Mouse (Mus musculus) liver, embryonic 12.5 days (tissue): Measurements from ENCODE around the gene Akirin1. TPM values are rescaled to one million over a fixed set of nuclear protein-coding genes. Genes with fewer than 3 reads are reported as not detected.

Experiments used
- ATAC-seq: fragments of 200-750 bp; cut with Nextera tagmentation; 2 replicates; pipeline ENCODE4 v1.8.0; 2017; ENCODE audit warnings: moderate number of reproducible peaks, mild to moderate bottlenecking, moderate library complexity
- H3K27ac ChIP-seq: fragments of 300-500 bp; sonication (generic); 2 replicates; pipeline ENCODE4 v1.5.1; 2016; ENCODE audit warnings: mild to moderate bottlenecking
- H3K27me3 ChIP-seq: fragments of 300-500 bp; sonication (generic); replicated peaks from 2 replicates; pipeline ENCODE4 v1.6.1; 2016; ENCODE audit warnings: mild to moderate bottlenecking, moderate library complexity
- H3K36me3 ChIP-seq: fragments of 300-500 bp; sonication (generic); 2 replicates; pipeline ENCODE4 v1.6.1; 2016; ENCODE audit warnings: mild to moderate bottlenecking, moderate library complexity
- H3K4me1 ChIP-seq: fragments of 300-500 bp; sonication (generic); 2 replicates; pipeline ENCODE4 v1.6.1; 2016
- H3K4me2 ChIP-seq: fragments of 300-500 bp; sonication (generic); 2 replicates; pipeline ENCODE4 v1.6.1; 2016; ENCODE audit warnings: mild to moderate bottlenecking, moderate library complexity
- H3K4me3 ChIP-seq: fragments of 300-500 bp; sonication (generic); 2 replicates; pipeline ENCODE4 v1.5.1; 2016; ENCODE audit warnings: mild to moderate bottlenecking, moderate library complexity
- H3K9ac ChIP-seq: fragments of 300-500 bp; sonication (generic); 2 replicates; pipeline ENCODE4 v1.6.1; 2016; ENCODE audit warnings: mild to moderate bottlenecking, moderate library complexity
- H3K9me3 ChIP-seq: fragments of 300-500 bp; sonication (generic); replicated peaks from 2 replicates; pipeline ENCODE4 v1.6.1; 2016; ENCODE audit warnings: mild to moderate bottlenecking, moderate library complexity
- WGBS: fragments of 180-500 bp; shearing (Covaris S2); methylation state at CpG from one replicate; pipeline ENCODE4 v1.1.7; 2016; ENCODE audit not compliant: insufficient replicate concordance; 5-methylcytosine and 5-hydroxymethylcytosine counted together
- polyA plus RNA-seq: library from polyadenylated mRNA; unstranded; fragments of >200 nt; fragmentation: Nextera tagmentation; extraction: Ambion mirVana; gene quantifications from 2 replicates; pipeline ENCODE4 v1.2.1, GENCODE M21; 2016

Akirin1 gene
- polyA plus RNA-seq, 1 experiment from 2014 or later = 37.2 TPM

GRCm38 (mm10) chr4:123749484-123750130, 538 bp downstream of the Akirin1 start:
- Histone ChIP-seq H3K9ac (peak overlapping the region; percentile 98), H3K4me3 (peak overlapping the region; percentile 100), H3K36me3 (0 out of 2 replicates have a peak, but pooled peaks cover 6% of the 10 kb centered on the region), H3K4me1 (peaks cover 30% of the 10 kb centered on the region), H3K27ac (peak overlapping the region; percentile 90), H3K4me2 (peak overlapping the region; percentile 85), H3K9me3 (no peaks in the 10 kb centered on the region), H3K27me3 (no peaks in the 10 kb centered on the region; the same call in 1 of the 2 replicates)
- peak; percentile 82 for ATAC-seq
- WGBS = under 1% methylated on average over 55 of the region's 55 CpGs

- peak overlapping the region; percentile 90 for H3K27ac ChIP-seq
- H3K4me3 ChIP-seq = peak overlapping the region; percentile 100
- no peaks in the 10 kb centered on the region for H3K9me3 ChIP-seq
- peak overlapping the region; percentile 98 for H3K9ac ChIP-seq
- 0 out of 2 replicates have a peak, but pooled peaks cover 6% of the 10 kb centered on the region for H3K36me3 ChIP-seq
- 6% methylated on average over 10 of the region's 10 CpGs for WGBS
- peaks cover 30% of the 10 kb centered on the region for H3K4me1 ChIP-seq
- no peak for ATAC-seq
- no peaks in the 10 kb centered on the region; the same call in 1 of the 2 replicates for H3K27me3 ChIP-seq
- peak overlapping the region; percentile 85 for H3K4me2 ChIP-seq
These were observed 1.3 kb downstream of the Akirin1 start for GRCm38 (mm10) chr4:123748726-123749415.

DNA sequence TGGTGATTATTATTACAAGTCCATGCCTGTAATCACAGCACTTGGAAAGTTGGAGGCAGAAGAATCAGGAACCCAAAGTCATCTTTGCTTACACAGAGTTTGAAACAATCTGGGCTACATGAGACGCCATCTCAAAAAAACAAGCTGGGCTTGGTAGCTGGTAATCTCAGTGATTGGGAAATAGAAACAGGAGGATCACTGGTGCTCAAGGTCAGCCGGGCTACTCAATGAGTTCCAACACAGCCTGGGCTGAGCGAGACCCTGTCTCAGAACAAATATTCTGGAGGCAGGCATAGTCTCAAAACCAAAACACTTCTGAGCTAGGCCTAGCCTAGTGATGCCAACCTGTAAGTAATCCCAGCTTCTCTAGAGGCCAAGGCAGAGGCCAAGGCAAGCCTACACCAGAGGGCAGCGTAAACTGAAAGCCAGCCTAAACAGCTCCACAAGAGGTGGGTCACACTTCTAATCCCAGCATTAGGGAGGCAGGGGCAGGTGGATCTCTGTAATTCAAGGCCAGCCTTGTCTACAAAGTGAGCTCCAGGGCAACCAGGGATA, 4.8 kb downstream of the Akirin1 start:
- H3K4me2 ChIP-seq = no peak overlapping the region
- H3K27ac ChIP-seq = no peak overlapping the region
- WGBS = 87% methylated on average over 4 of the region's 4 CpGs
- H3K9ac ChIP-seq = no peak overlapping the region
- no peaks in the 10 kb centered on the region for H3K9me3 ChIP-seq
- no peak for ATAC-seq
- H3K4me1 ChIP-seq = peaks cover 27% of the 10 kb centered on the region
- H3K4me3 ChIP-seq = no peak overlapping the region
- H3K27me3 ChIP-seq = no peaks in the 10 kb centered on the region
- peaks cover 37% of the 10 kb centered on the region for H3K36me3 ChIP-seq

DNA sequence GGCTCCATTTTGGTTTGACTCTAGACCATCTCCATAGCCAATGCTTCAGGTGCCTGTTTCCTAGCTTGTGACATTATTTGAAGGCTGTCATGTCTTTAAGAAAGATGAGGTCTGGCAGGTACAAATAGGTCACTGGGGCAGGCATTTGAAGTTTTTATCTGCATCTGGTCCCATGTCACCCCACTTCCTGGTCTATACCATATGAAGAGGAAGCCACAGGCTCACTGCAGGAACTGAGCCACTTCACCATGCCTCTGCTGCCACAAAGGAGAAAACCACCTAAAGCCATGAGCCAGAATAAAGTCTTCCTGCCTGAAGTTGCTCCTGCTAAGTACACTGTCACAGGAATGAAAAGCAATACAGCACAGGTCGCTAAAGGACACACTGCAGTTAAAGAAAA, 7.3 kb downstream of the Akirin1 start:
- WGBS = 27% methylated on average over 1 of the region's 1 CpGs
- Histone ChIP-seq H3K27me3 (no peaks in the 10 kb centered on the region), H3K4me2 (no peak overlapping the region), H3K4me3 (no peak overlapping the region), H3K9me3 (no peaks in the 10 kb centered on the region), H3K27ac (no peak overlapping the region), H3K9ac (no peak overlapping the region), H3K36me3 (peaks cover 61% of the 10 kb centered on the region), H3K4me1 (0 out of 2 replicates have a peak, but pooled peaks cover 13% of the 10 kb centered on the region)
- no peak for ATAC-seq

- Histone ChIP-seq H3K36me3 (peaks cover 85% of the 10 kb centered on the region), H3K9ac (no peak overlapping the region), H3K4me3 (no peak overlapping the region), H3K27me3 (no peaks in the 10 kb centered on the region), H3K4me2 (no peak overlapping the region), H3K4me1 (0 out of 2 replicates have a peak, but pooled peaks cover 4% of the 10 kb centered on the region), H3K9me3 (no peaks in the 10 kb centered on the region), H3K27ac (no peak overlapping the region)
- WGBS = 90% methylated on average over 4 of the region's 4 CpGs
- ATAC-seq = no peak
These were observed 11.4 kb downstream of the Akirin1 start for GRCm38 (mm10) chr4:123738708-123739107.

DNA sequence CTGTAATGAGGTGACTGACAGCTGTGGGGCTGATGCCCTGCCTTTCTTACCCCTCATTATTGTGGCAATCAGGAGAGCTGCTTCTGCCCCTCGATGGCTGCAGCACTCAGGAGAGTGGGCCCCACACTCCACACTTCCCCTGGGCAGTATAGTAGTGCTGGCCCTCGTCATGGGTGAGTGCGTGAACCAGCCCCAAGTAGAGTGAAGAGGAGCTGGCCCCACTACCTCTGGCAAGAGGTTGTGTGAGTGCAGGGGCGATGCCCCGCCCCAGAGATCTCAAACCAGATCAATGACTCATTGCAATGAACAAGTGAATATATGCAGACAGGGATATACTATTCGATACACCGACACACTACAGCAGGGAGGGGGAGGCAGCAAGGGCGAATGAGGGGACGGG, 16.6 kb downstream of the Akirin1 start:
- H3K9ac ChIP-seq = no peak overlapping the region
- 84% methylated on average over 9 of the region's 9 CpGs for WGBS
- H3K27ac ChIP-seq = no peak overlapping the region
- 0 out of 2 replicates have a peak, but pooled peaks have one; percentile 18 for ATAC-seq
- H3K4me1 ChIP-seq = no peaks in the 10 kb centered on the region
- H3K4me3 ChIP-seq = no peak overlapping the region
- peaks cover 51% of the 10 kb centered on the region for H3K36me3 ChIP-seq
- H3K27me3 ChIP-seq = no peaks in the 10 kb centered on the region
- no peaks in the 10 kb centered on the region for H3K9me3 ChIP-seq
- H3K4me2 ChIP-seq = no peak overlapping the region

- H3K9me3 ChIP-seq = no peaks in the 10 kb centered on the region
- no peak overlapping the region for H3K4me2 ChIP-seq
- H3K27me3 ChIP-seq = no peaks in the 10 kb centered on the region
- no peak overlapping the region for H3K27ac ChIP-seq
- peaks cover 45% of the 10 kb centered on the region for H3K36me3 ChIP-seq
- H3K9ac ChIP-seq = no peak overlapping the region
- H3K4me3 ChIP-seq = no peak overlapping the region
- H3K4me1 ChIP-seq = no peaks in the 10 kb centered on the region
- ATAC-seq = 0 out of 2 replicates have a peak, but pooled peaks have one; percentile 18
- 77% methylated on average over 2 of the region's 2 CpGs for WGBS
These were observed 17.2 kb downstream of the Akirin1 start for GRCm38 (mm10) chr4:123732921-123733320.

GRCm38 (mm10) chr4:123732163-123732910, 17.8 kb downstream of the Akirin1 start:
- 83% methylated on average over 4 of the region's 4 CpGs for WGBS
- H3K4me1 ChIP-seq = no peaks in the 10 kb centered on the region
- no peak overlapping the region for H3K9ac ChIP-seq
- H3K27ac ChIP-seq = no peak overlapping the region
- no peaks in the 10 kb centered on the region for H3K27me3 ChIP-seq
- no peaks in the 10 kb centered on the region for H3K9me3 ChIP-seq
- peaks cover 41% of the 10 kb centered on the region for H3K36me3 ChIP-seq
- H3K4me2 ChIP-seq = no peak overlapping the region
- H3K4me3 ChIP-seq = no peak overlapping the region
- ATAC-seq = peak; percentile 27; the same call in 1 of the 2 replicates

GRCm38 (mm10) chr4:123721761-123722160, 28.4 kb downstream of the Akirin1 start:
- 81% methylated on average over 4 of the region's 4 CpGs for WGBS
- Histone ChIP-seq H3K36me3 (no peaks in the 10 kb centered on the region), H3K4me3 (no peak overlapping the region), H3K4me2 (no peak overlapping the region), H3K27me3 (no peaks in the 10 kb centered on the region), H3K4me1 (peaks cover 13% of the 10 kb centered on the region), H3K9me3 (no peaks in the 10 kb centered on the region), H3K27ac (no peak overlapping the region), H3K9ac (no peak overlapping the region)
- no peak for ATAC-seq

DNA sequence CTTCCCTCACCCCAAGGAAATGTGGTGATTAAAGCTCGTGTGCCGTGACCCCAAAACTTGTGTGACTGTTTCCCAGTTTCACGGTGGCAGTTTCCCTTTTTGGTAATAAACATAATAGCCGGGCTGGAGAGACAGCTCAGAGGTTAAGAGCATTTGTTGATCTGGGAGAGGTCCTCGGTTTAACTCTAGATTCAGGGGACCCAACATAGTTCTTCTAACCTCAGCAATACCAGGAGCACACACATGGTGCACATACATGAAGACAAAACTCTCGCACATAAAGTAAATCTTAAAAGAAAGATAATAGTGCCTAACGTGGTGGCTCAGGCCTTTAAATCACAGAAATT, 31.7 kb downstream of the Akirin1 start:
- Histone ChIP-seq H3K9me3 (no peaks in the 10 kb centered on the region), H3K4me3 (peak overlapping the region; percentile 91), H3K27ac (peak overlapping the region; percentile 90), H3K27me3 (no peaks in the 10 kb centered on the region), H3K4me2 (peak overlapping the region; percentile 82), H3K4me1 (peaks cover 17% of the 10 kb centered on the region), H3K9ac (peak overlapping the region; percentile 89), H3K36me3 (peaks cover 23% of the 10 kb centered on the region)
- 17% methylated on average over 7 of the region's 7 CpGs for WGBS
- ATAC-seq = peak; percentile 38

GRCm38 (mm10) chr4:123717574-123718433, 32.3 kb downstream of the Akirin1 start, which contains the start of gene Ndufs5:
Ndufs5 (minus strand) TSS chr4:123718202.
- Histone ChIP-seq H3K4me3 (peak within 1 kb of the TSS; percentile 91), H3K9me3 (no peaks in the 10 kb centered on the region), H3K27ac (peak within 1 kb of the TSS; percentile 90), H3K4me1 (peaks cover 17% of the 10 kb centered on the region), H3K9ac (peak within 1 kb of the TSS; percentile 89), H3K36me3 (peaks cover 23% of the 10 kb centered on the region), H3K4me2 (peak within 1 kb of the TSS; percentile 82), H3K27me3 (no peaks in the 10 kb centered on the region)
- WGBS = under 1% methylated on average over 40 of the region's 40 CpGs
- ATAC-seq = peak; percentile 99
